Mouse (Mus musculus) small intestine, adult 2 months (tissue): ENCODE measurements around the gene Itih5.

ENCODE experiments used
- CTCF ChIP-seq: fragments of 200-500 bp; IDR thresholded peaks from 2 replicates; pipeline ENCODE4 v1.5.1; 2012; ENCODE audit warnings: low read depth, mild to moderate bottlenecking, control low read depth, inconsistent platforms, low read length, moderate library complexity, mixed read lengths; ENCODE audit not compliant: insufficient replicate concordance, insufficient read length; ENCODE audit errors: extremely low read depth
- POLR2A ChIP-seq: fragments of 200-500 bp; IDR thresholded peaks from 2 replicates; pipeline ENCODE4 v1.6.1; 2012; ENCODE audit warnings: low read depth, mild to moderate bottlenecking, control low read depth, inconsistent platforms, low read length, moderate library complexity

- TF ChIP-seq POLR2A (no peak), CTCF (no peak)
Observed at GRCm38 (mm10) chr2:10169991-10170390, 16.6 kb downstream of the Itih5 start.
